Mouse (Mus musculus) stomach, adult 2 months (tissue): Measurements from ENCODE around the gene Ncbp1. TPM values are rescaled to one million over a fixed set of nuclear protein-coding genes. Genes with fewer than 3 reads are reported as not detected.

Source experiments
- polyA plus RNA-seq: library from polyadenylated mRNA; depleted of rRNA; stranded (reverse); fragments of >200 nt; gene quantifications from 2 replicates; pipeline ENCODE4 v1.2.3, GENCODE M21; 2012; rRNA removed

Gene Ncbp1
- 5.2 and 5.3 TPM in 2 replicates for polyA plus RNA-seq

DNA sequence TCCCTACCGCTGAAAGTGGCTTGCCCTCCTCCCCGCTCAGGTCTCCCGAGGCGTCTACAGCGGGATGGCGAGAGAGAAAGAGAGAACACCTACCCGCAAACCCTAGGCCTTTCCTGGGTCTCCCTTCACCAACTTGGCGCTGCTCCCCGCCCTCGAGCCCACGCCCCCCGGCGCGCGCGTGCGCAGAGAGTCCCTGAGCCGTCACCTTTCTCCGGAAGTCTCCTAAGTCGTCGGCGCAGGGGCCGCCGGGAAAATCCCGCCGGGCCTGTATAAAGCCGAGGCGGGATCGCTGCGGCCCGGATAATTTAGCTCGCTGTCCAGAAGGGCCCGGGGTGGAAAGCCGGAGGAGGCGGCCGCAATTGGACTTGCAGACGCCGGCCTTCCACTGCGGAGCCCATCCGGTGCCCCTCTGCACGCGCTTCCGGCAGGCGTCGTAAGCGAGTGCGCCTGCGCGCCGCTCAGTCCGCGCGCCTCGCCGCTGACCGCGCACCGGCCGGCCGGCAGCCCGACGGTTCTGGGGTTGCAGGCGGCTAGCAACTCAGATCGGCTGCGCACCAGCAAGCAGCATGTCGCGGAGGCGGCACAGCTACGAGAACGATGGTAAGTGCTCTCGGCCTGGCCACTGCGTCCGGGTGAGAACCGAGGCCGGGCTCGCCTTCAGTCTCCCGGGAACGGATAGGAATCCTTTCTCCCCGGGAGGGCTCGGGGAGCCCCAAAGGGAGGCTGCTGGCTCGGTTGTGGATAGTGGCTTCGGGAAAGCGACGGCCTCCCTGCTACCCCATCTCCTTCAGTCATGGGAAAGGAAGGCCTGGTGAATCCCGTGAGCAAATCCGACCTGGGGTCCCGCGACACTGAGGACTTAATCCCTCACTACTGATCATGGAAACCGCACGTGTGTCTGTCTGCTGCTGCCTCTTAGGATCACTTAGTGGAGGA is at the start of gene Ncbp1, which contains the start of gene Tstd2:
Gene Ncbp1, plus strand, starts transcription at position 327 of the 936 bp plus-strand sequence.
Gene Tstd2, minus strand, starts transcription at position 408 of the 936 bp plus-strand sequence.

DNA sequence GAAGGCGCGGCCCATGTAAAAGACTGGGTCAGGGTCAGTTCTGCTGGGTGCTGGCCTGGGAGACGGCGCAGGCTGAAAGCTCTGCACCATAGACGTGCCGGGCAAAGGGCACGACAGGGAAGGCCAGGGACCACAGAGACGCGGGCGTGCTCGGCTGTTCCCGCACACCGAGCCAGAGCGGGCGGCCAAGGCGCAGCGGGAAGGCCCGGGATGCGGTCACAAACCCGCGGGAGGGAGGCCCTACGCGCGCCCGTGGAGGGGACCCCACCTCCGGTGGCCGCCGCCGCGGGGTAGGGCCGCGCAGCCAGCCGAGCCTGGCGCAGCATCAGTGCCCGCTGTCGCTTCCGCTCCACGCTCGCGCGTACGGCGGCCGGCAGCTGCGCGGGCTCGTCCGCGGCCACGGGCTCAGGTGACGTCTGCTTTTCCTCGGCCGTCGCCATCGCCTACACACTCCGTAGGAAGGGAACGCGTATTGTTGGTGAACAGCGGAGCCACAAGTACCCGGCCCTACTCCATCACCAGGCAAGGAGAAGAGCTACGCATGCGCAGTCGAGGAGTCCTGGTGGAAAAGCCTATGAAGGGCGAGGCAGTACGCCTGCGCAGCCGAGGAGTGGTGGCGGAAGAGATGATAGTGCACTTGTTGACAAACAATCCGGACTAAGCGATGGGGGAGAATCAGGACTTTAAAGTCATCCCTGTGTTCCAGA is 57.5 kb downstream of the Ncbp1 start, which contains the start of gene Xpa:
Gene Xpa, minus strand, starts transcription at position 531 of the 707 bp plus-strand sequence.

Other genes starting within 250 kb of the Ncbp1 start
- gene Ccdc180, start 248.3 kb upstream of the Ncbp1 start, polyA plus RNA-seq, result 0.03 and 0.05 TPM in 2 replicates
- gene Tdrd7, start 173.3 kb upstream of the Ncbp1 start, polyA plus RNA-seq, result 4.6 and 5.6 TPM in 2 replicates
- 0.65 and 1.2 TPM in 2 replicates for gene Tmod1, start 99.7 kb upstream of the Ncbp1 start, polyA plus RNA-seq
- 3.3 and 4.8 TPM in 2 replicates for gene Tstd2, start 81 bp downstream of the Ncbp1 start, polyA plus RNA-seq
- 4.5 and 21.7 TPM in 2 replicates for gene Xpa, start 57.7 kb downstream of the Ncbp1 start, polyA plus RNA-seq
- gene Foxe1, start 205.0 kb downstream of the Ncbp1 start, polyA plus RNA-seq, result 1.1 and 1.6 TPM in 2 replicates